Mouse (Mus musculus) liver, adult 2 months (tissue): ENCODE data around the gene Dgkg. TPM values are rescaled to one million over a fixed set of nuclear protein-coding genes. Genes with fewer than 3 reads are reported as not detected.

Experiments
- DNase-seq: peaks from one replicate; pipeline ENCODE4 v3.0.0-alpha.2; 2011; ENCODE audit warnings: low read depth, low spot score; ENCODE audit errors: extremely low read depth
- H3K27ac ChIP-seq: fragments of 200-500 bp; replicated peaks from 2 replicates; pipeline ENCODE4 v1.5.1; 2012; ENCODE audit warnings: low read depth, mild to moderate bottlenecking, control low read depth, inconsistent platforms, low read length; ENCODE audit not compliant: insufficient read depth
- H3K27me3 ChIP-seq: fragments of 200-500 bp; 2 replicates; pipeline ENCODE4 v1.6.1; 2012; ENCODE audit warnings: mild to moderate bottlenecking, moderate library complexity, low read length, inconsistent platforms; ENCODE audit not compliant: control insufficient read depth, insufficient read depth
- H3K36me3 ChIP-seq: fragments of 200-500 bp; 2 replicates; pipeline ENCODE4 v1.6.1; 2012; ENCODE audit warnings: low read length, inconsistent platforms; ENCODE audit not compliant: control insufficient read depth, insufficient read depth
- H3K4me1 ChIP-seq: fragments of 200-500 bp; 2 replicates; pipeline ENCODE4 v1.6.1; 2011; ENCODE audit warnings: low read length; ENCODE audit not compliant: control insufficient read depth, insufficient read depth
- H3K4me3 ChIP-seq: fragments of 200-500 bp; 2 replicates; pipeline ENCODE4 v1.5.1; 2011; ENCODE audit warnings: low read depth, mild to moderate bottlenecking, control low read depth, low read length, moderate library complexity; ENCODE audit not compliant: insufficient read depth
- H3K79me2 ChIP-seq: fragments of 200-500 bp; 2 replicates; pipeline ENCODE4 v1.6.1; 2012; ENCODE audit warnings: inconsistent platforms, mild to moderate bottlenecking, low read length, moderate library complexity; ENCODE audit not compliant: control insufficient read depth, insufficient read depth
- H3K9ac ChIP-seq: fragments of 200-500 bp; 2 replicates; pipeline ENCODE4 v1.6.1; 2012; ENCODE audit warnings: low read depth, mild to moderate bottlenecking, control low read depth, inconsistent platforms, low read length
- CTCF ChIP-seq: fragments of 200-500 bp; IDR thresholded peaks from 2 replicates; pipeline ENCODE4 v1.5.1; 2011; ENCODE audit warnings: low read depth, low read length, control low read depth
- POLR2A ChIP-seq: fragments of 200-500 bp; IDR thresholded peaks from 2 replicates; pipeline ENCODE4 v1.6.1; 2011; ENCODE audit warnings: low read length, control low read depth; ENCODE audit not compliant: insufficient read depth; ENCODE audit errors: extremely low read depth
- WGBS: fragments of 180-500 bp; shearing (Covaris S2); methylation state at CpG from one replicate; pipeline ENCODE4 v1.1.7; 2018; 5-methylcytosine and 5-hydroxymethylcytosine counted together
- polyA plus RNA-seq: library from polyadenylated mRNA; depleted of rRNA; stranded (reverse); fragments of >200 nt; gene quantifications from 2 replicates; pipeline ENCODE4 v1.2.3, GENCODE M21; 2012
- total RNA-seq: library from RNA; depleted of rRNA; stranded (reverse); fragments of >200 nt; gene quantifications from 2 replicates; pipeline ENCODE4 v1.2.3, GENCODE M21; 2014

The Dgkg gene
- total and polyA plus RNA-seq, 2 experiments, result under 0.01 to 0.02 TPM

- H3K27me3 ChIP-seq, result no peaks in the 10 kb centered on the region; the same call in 1 of the 2 replicates
- 55% methylated on average over 10 of the region's 10 CpGs for WGBS
- peaks cover 2% of the 10 kb centered on the region; the same call in 1 of the 2 replicates for H3K4me1 ChIP-seq
- no peaks in the 10 kb centered on the region for H3K36me3 ChIP-seq
- TF ChIP-seq POLR2A (no peak), CTCF (no peak)
- no peak for DNase-seq
- H3K9ac ChIP-seq, result no peak overlapping the region
- H3K27ac ChIP-seq, result no peak overlapping the region
- H3K79me2 ChIP-seq, result no peaks in the 10 kb centered on the region
- no peak overlapping the region for H3K4me3 ChIP-seq
Measured at GRCm38 (mm10) chr16:22547741-22548140, 109.3 kb downstream of the Dgkg start.

GRCm38 (mm10) chr16:22545799-22546198, 111.2 kb downstream of the Dgkg start:
- no peaks in the 10 kb centered on the region for H3K79me2 ChIP-seq
- no peak overlapping the region for H3K4me3 ChIP-seq
- H3K27ac ChIP-seq, result no peak overlapping the region
- no peak overlapping the region for H3K9ac ChIP-seq
- no peak for DNase-seq
- H3K4me1 ChIP-seq, result peaks cover 2% of the 10 kb centered on the region; the same call in 1 of the 2 replicates
- 79% methylated on average over 8 of the region's 8 CpGs for WGBS
- H3K27me3 ChIP-seq, result no peaks in the 10 kb centered on the region; the same call in 1 of the 2 replicates
- no peak for TF ChIP-seq POLR2A
- no peak for TF ChIP-seq CTCF
- no peaks in the 10 kb centered on the region for H3K36me3 ChIP-seq

GRCm38 (mm10) chr16:22545016-22545561, 111.9 kb downstream of the Dgkg start:
- Histone ChIP-seq H3K4me3 (no peak overlapping the region), H3K4me1 (peaks cover 2% of the 10 kb centered on the region; the same call in 1 of the 2 replicates), H3K9ac (no peak overlapping the region), H3K36me3 (no peaks in the 10 kb centered on the region), H3K27ac (0 out of 2 replicates have a peak overlapping the region, but pooled peaks have one; percentile 10), H3K79me2 (no peaks in the 10 kb centered on the region), H3K27me3 (no peaks in the 10 kb centered on the region; the same call in 1 of the 2 replicates)
- WGBS, result 23% methylated on average over 3 of the region's 3 CpGs
- no peak for DNase-seq
- TF ChIP-seq CTCF, result no peak
- no peak for TF ChIP-seq POLR2A

- H3K9ac ChIP-seq, result no peak overlapping the region
- no peak overlapping the region for H3K27ac ChIP-seq
- H3K27me3 ChIP-seq, result no peaks in the 10 kb centered on the region; the same call in 1 of the 2 replicates
- H3K4me1 ChIP-seq, result no peaks in the 10 kb centered on the region
- TF ChIP-seq CTCF, result no peak
- TF ChIP-seq POLR2A, result no peak
- H3K36me3 ChIP-seq, result no peaks in the 10 kb centered on the region
- no peak overlapping the region for H3K4me3 ChIP-seq
- 71% methylated on average over 6 of the region's 6 CpGs for WGBS
- no peak for DNase-seq
- H3K79me2 ChIP-seq, result no peaks in the 10 kb centered on the region
Measured at GRCm38 (mm10) chr16:22542691-22543141, 114.3 kb downstream of the Dgkg start.

GRCm38 (mm10) chr16:22539275-22539674, 117.7 kb downstream of the Dgkg start:
- no peaks in the 10 kb centered on the region; the same call in 1 of the 2 replicates for H3K27me3 ChIP-seq
- 80% methylated on average over 6 of the region's 6 CpGs for WGBS
- no peak for TF ChIP-seq CTCF
- no peak for TF ChIP-seq POLR2A
- H3K36me3 ChIP-seq, result no peaks in the 10 kb centered on the region
- H3K4me3 ChIP-seq, result no peak overlapping the region
- H3K27ac ChIP-seq, result no peak overlapping the region
- H3K4me1 ChIP-seq, result no peaks in the 10 kb centered on the region
- DNase-seq, result no peak
- H3K79me2 ChIP-seq, result no peaks in the 10 kb centered on the region
- no peak overlapping the region for H3K9ac ChIP-seq

GRCm38 (mm10) chr16:22536581-22537160, 120.3 kb downstream of the Dgkg start:
- Histone ChIP-seq H3K79me2 (no peaks in the 10 kb centered on the region), H3K27ac (no peak overlapping the region), H3K4me3 (no peak overlapping the region), H3K36me3 (no peaks in the 10 kb centered on the region), H3K9ac (no peak overlapping the region), H3K27me3 (no peaks in the 10 kb centered on the region), H3K4me1 (no peaks in the 10 kb centered on the region)
- 69% methylated on average over 8 of the region's 8 CpGs for WGBS
- no peak for TF ChIP-seq CTCF
- no peak for TF ChIP-seq POLR2A
- no peak for DNase-seq
